Mouse (Mus musculus): ENCODE measurements at regions not wholly inside any gene's neighbourhood (a gene's known extent, or its start where the extent isn't known, plus 50 kb on each side); places are given as distances from the start of the nearest gene placed in this dataset.

GRCm38 (mm10) chr5:75481595-75481994, 93.1 kb upstream of the Kit start:
- Histone ChIP-seq H3K79me2 (replicated peaks; ENCODE audit: control insufficient read depth, insufficient read depth, low read length) (no peaks in the 10 kb centered on the region), H3K36me3 (ENCODE audit: control insufficient read depth, insufficient read depth, low read length) (no peaks in the 10 kb centered on the region), H3K4me1 (ENCODE audit: control insufficient read depth, insufficient read depth, low read length) (no peaks in the 10 kb centered on the region), H3K4me3 (no peak overlapping the region), H3K9ac (ENCODE audit: low read depth, low read length) (no peak overlapping the region), H3K27me3 (ENCODE audit: control insufficient read depth, insufficient read depth, low read length) (no peaks in the 10 kb centered on the region), H3K27ac (no peak overlapping the region)
- intact Hi-C loops (cut with DNase I), result no loop called here
- WGBS, result 70% methylated on average over 7 of the region's 7 CpGs
- no peak for DNase-seq
- TF ChIP-seq POLR2A (IDR thresholded peaks at IDR 0.05; ENCODE audit: insufficient read depth, low read depth, low read length), result no peak
- no peak for TF ChIP-seq EP300 (IDR thresholded peaks at IDR 0.05; ENCODE audit: insufficient read depth, low read depth, low read length)
- TF ChIP-seq CTCF (IDR thresholded peaks at IDR 0.05), result no peak

GRCm38 (mm10) chr5:75484330-75484729, 90.4 kb upstream of the Kit start:
- H3K9ac ChIP-seq (ENCODE audit: low read depth, low read length), result no peak overlapping the region
- no peaks in the 10 kb centered on the region for H3K27me3 ChIP-seq (ENCODE audit: control insufficient read depth, insufficient read depth, low read length)
- H3K4me3 ChIP-seq, result no peak overlapping the region
- H3K36me3 ChIP-seq (ENCODE audit: control insufficient read depth, insufficient read depth, low read length), result no peaks in the 10 kb centered on the region
- H3K79me2 ChIP-seq (replicated peaks; ENCODE audit: control insufficient read depth, insufficient read depth, low read length), result no peaks in the 10 kb centered on the region
- DNase-seq, result no peak
- no peak for TF ChIP-seq CTCF (IDR thresholded peaks at IDR 0.05)
- TF ChIP-seq POLR2A (IDR thresholded peaks at IDR 0.05; ENCODE audit: insufficient read depth, low read depth, low read length), result no peak
- no peak for TF ChIP-seq EP300 (IDR thresholded peaks at IDR 0.05; ENCODE audit: insufficient read depth, low read depth, low read length)
- no peaks in the 10 kb centered on the region for H3K4me1 ChIP-seq (ENCODE audit: control insufficient read depth, insufficient read depth, low read length)
- H3K27ac ChIP-seq, result no peak overlapping the region
- intact Hi-C loops (cut with DNase I), result no loop called here
- WGBS, result 79% methylated on average over 7 of the region's 7 CpGs

GRCm38 (mm10) chr5:75490806-75491205, 83.9 kb upstream of the Kit start:
- no peaks in the 10 kb centered on the region for H3K27me3 ChIP-seq (ENCODE audit: control insufficient read depth, insufficient read depth, low read length)
- H3K4me1 ChIP-seq (ENCODE audit: control insufficient read depth, insufficient read depth, low read length), result no peaks in the 10 kb centered on the region
- no peak overlapping the region for H3K27ac ChIP-seq
- H3K79me2 ChIP-seq (replicated peaks; ENCODE audit: control insufficient read depth, insufficient read depth, low read length), result no peaks in the 10 kb centered on the region
- TF ChIP-seq POLR2A (IDR thresholded peaks at IDR 0.05; ENCODE audit: insufficient read depth, low read depth, low read length) (no peak), CTCF (IDR thresholded peaks at IDR 0.05) (no peak), EP300 (IDR thresholded peaks at IDR 0.05; ENCODE audit: insufficient read depth, low read depth, low read length) (no peak)
- no peak overlapping the region for H3K9ac ChIP-seq (ENCODE audit: low read depth, low read length)
- no peak for DNase-seq
- 35% methylated on average over 9 of the region's 9 CpGs for WGBS
- intact Hi-C loops (cut with DNase I), result no loop called here
- no peaks in the 10 kb centered on the region for H3K36me3 ChIP-seq (ENCODE audit: control insufficient read depth, insufficient read depth, low read length)
- no peak overlapping the region for H3K4me3 ChIP-seq

- Histone ChIP-seq H3K9ac (ENCODE audit: low read depth, low read length) (no peak overlapping the region), H3K27ac (no peak overlapping the region), H3K36me3 (ENCODE audit: control insufficient read depth, insufficient read depth, low read length) (no peaks in the 10 kb centered on the region), H3K4me3 (no peak overlapping the region), H3K4me1 (ENCODE audit: control insufficient read depth, insufficient read depth, low read length) (no peaks in the 10 kb centered on the region), H3K79me2 (replicated peaks; ENCODE audit: control insufficient read depth, insufficient read depth, low read length) (no peaks in the 10 kb centered on the region), H3K27me3 (ENCODE audit: control insufficient read depth, insufficient read depth, low read length) (no peaks in the 10 kb centered on the region)
- 84% methylated on average over 10 of the region's 10 CpGs for WGBS
- TF ChIP-seq EP300 (IDR thresholded peaks at IDR 0.05; ENCODE audit: insufficient read depth, low read depth, low read length) (no peak), CTCF (IDR thresholded peaks at IDR 0.05) (no peak), POLR2A (IDR thresholded peaks at IDR 0.05; ENCODE audit: insufficient read depth, low read depth, low read length) (no peak)
- DNase-seq, result no peak
- intact Hi-C loops (cut with DNase I), result loop anchor here (2.0 kb wide), 1 partner anchor 37 kb away; no protein-coding TSS in a partner anchor
Measured at GRCm38 (mm10) chr5:75494143-75494542, 80.6 kb upstream of the Kit start.

GRCm38 (mm10) chr5:75499053-75499452, 75.7 kb upstream of the Kit start:
- Histone ChIP-seq H3K4me3 (no peak overlapping the region), H3K9ac (ENCODE audit: low read depth, low read length) (no peak overlapping the region), H3K36me3 (ENCODE audit: control insufficient read depth, insufficient read depth, low read length) (no peaks in the 10 kb centered on the region), H3K27ac (no peak overlapping the region), H3K79me2 (replicated peaks; ENCODE audit: control insufficient read depth, insufficient read depth, low read length) (no peaks in the 10 kb centered on the region), H3K27me3 (ENCODE audit: control insufficient read depth, insufficient read depth, low read length) (no peaks in the 10 kb centered on the region), H3K4me1 (ENCODE audit: control insufficient read depth, insufficient read depth, low read length) (peaks cover 2% of the 10 kb centered on the region)
- TF ChIP-seq EP300 (IDR thresholded peaks at IDR 0.05; ENCODE audit: insufficient read depth, low read depth, low read length), result no peak
- TF ChIP-seq POLR2A (IDR thresholded peaks at IDR 0.05; ENCODE audit: insufficient read depth, low read depth, low read length), result no peak
- no peak for DNase-seq
- intact Hi-C loops (cut with DNase I), result no loop called here
- WGBS, result 53% methylated on average over 3 of the region's 3 CpGs

- Histone ChIP-seq H3K27ac (no peak overlapping the region), H3K4me1 (ENCODE audit: control insufficient read depth, insufficient read depth, low read length) (peaks cover 2% of the 10 kb centered on the region), H3K36me3 (ENCODE audit: control insufficient read depth, insufficient read depth, low read length) (no peaks in the 10 kb centered on the region), H3K27me3 (ENCODE audit: control insufficient read depth, insufficient read depth, low read length) (no peaks in the 10 kb centered on the region), H3K4me3 (no peak overlapping the region), H3K9ac (ENCODE audit: low read depth, low read length) (no peak overlapping the region), H3K79me2 (replicated peaks; ENCODE audit: control insufficient read depth, insufficient read depth, low read length) (no peaks in the 10 kb centered on the region)
- 92% methylated on average over 5 of the region's 5 CpGs for WGBS
- no peak for DNase-seq
- intact Hi-C loops (cut with DNase I), result no loop called here
- TF ChIP-seq POLR2A (IDR thresholded peaks at IDR 0.05; ENCODE audit: insufficient read depth, low read depth, low read length) (no peak), CTCF (IDR thresholded peaks at IDR 0.05) (0 out of 2 replicates have a peak, but pooled peaks have one; percentile 16)
Measured at GRCm38 (mm10) chr5:75499695-75500094, 75.0 kb upstream of the Kit start.

Data from heart, adult 2 months (tissue).